Mouse (Mus musculus): ENCODE results near the gene Gm20696. TPM values are rescaled to one million over a fixed set of nuclear protein-coding genes. Genes with fewer than 3 reads are reported as not detected.

Gene Gm20696
- polyA plus RNA-seq, 2 experiments = 0.16 to 0.33 TPM

GRCm38 (mm10) chr6:99599651-99600050, 66.9 kb downstream of the Gm20696 start:
- H3K27me3 ChIP-seq (ENCODE audit: control insufficient read depth, insufficient read depth, low read length) = no peaks in the 10 kb centered on the region
- H3K36me3 ChIP-seq (replicated peaks; ENCODE audit: control insufficient read depth, insufficient read depth, low read depth) = no peaks in the 10 kb centered on the region
- no peak overlapping the region for H3K27ac ChIP-seq
- no peak overlapping the region for H3K4me2 ChIP-seq (ENCODE audit: low read depth)
- H3K9me3 ChIP-seq (ENCODE audit: control insufficient read depth, low read length) = no peaks in the 10 kb centered on the region
- TF ChIP-seq CTCF (IDR thresholded peaks at IDR 0.05; ENCODE audit: low read depth) = no peak
- TF ChIP-seq EP300 (IDR thresholded peaks at IDR 0.05; ENCODE audit: low read depth) = no peak
- no peaks in the 10 kb centered on the region for H3K4me1 ChIP-seq (replicated peaks; ENCODE audit: control insufficient read depth in 2 of 2, insufficient read depth in 2 of 2, low read length in 1 of 2)
- no peak overlapping the region for H3K9ac ChIP-seq (replicated peaks)
- no peak overlapping the region for H3K4me3 ChIP-seq (ENCODE audit: insufficient read depth in 1 of 2, low read depth in 2 of 2, low read length in 2 of 2)
- no peak for DNase-seq (ENCODE audit: low read depth in 3 of 3, low spot score in 3 of 3)
- WGBS (ENCODE audit: insufficient replicate concordance) = 57% methylated on average over 8 of the region's 8 CpGs
- no peak for ATAC-seq (ENCODE audit: insufficient read depth)

DNA sequence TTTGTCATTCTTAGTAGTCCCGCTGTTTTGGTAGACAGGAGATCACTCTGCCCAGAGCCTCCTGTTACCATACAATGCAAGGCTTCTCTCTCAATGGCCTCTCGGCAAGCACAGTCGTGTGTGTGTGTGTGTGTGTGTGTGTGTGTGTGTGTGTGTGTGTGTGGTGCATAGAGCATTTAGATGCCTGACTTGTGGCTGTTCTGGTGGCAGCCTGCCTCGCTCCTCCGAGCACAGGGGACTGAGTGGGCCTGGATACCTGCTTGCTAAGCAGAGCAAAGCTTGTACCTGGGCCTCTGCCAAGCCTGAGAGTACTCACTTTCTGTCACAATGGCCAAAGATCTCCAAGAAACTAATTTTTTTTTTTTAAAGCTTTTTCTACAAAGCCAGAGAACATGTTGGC, 67.4 kb downstream of the Gm20696 start:
- 56% methylated on average over 5 of the region's 5 CpGs for WGBS (ENCODE audit: insufficient replicate concordance)
- H3K4me1 ChIP-seq (replicated peaks; ENCODE audit: control insufficient read depth in 2 of 2, insufficient read depth in 2 of 2, low read length in 1 of 2) = no peaks in the 10 kb centered on the region
- no peak overlapping the region for H3K4me3 ChIP-seq (ENCODE audit: insufficient read depth in 1 of 2, low read depth in 2 of 2, low read length in 2 of 2)
- ATAC-seq (ENCODE audit: insufficient read depth) (no peak), DNase-seq (ENCODE audit: low read depth in 3 of 3, low spot score in 3 of 3) (no peak)
- no peak overlapping the region for H3K27ac ChIP-seq
- no peak for TF ChIP-seq EP300 (IDR thresholded peaks at IDR 0.05; ENCODE audit: low read depth)
- H3K27me3 ChIP-seq (ENCODE audit: control insufficient read depth, insufficient read depth, low read length) = no peaks in the 10 kb centered on the region
- no peaks in the 10 kb centered on the region for H3K9me3 ChIP-seq (ENCODE audit: control insufficient read depth, low read length)
- H3K9ac ChIP-seq (replicated peaks) = no peak overlapping the region
- no peak overlapping the region for H3K4me2 ChIP-seq (ENCODE audit: low read depth)
- H3K36me3 ChIP-seq (replicated peaks; ENCODE audit: control insufficient read depth, insufficient read depth, low read depth) = no peaks in the 10 kb centered on the region

DNA sequence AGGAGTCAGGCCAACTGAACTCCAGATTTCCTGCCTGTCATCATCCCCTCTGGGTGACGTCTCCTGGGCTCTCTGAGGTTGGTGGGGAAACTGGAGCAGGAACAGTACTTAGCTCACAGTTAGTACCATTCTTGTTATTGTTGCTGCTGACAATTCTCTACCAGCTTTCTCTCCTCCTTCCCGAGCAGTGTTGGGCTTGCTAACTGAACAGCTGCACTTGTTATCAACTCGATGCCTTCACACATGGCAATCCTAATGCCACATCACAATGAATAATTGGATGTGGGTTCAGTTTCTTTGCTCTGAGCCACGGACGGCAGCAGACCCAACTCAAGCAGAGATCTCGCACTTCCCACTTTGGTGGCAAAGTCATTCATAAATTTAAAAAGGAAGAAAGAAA, 89.6 kb downstream of the Gm20696 start:
- H3K4me1 ChIP-seq (replicated peaks; ENCODE audit: control insufficient read depth in 2 of 2, insufficient read depth in 2 of 2, low read length in 1 of 2) = no peaks in the 10 kb centered on the region
- H3K9me3 ChIP-seq (ENCODE audit: control insufficient read depth, low read length) = no peaks in the 10 kb centered on the region
- H3K27ac ChIP-seq = no peak overlapping the region
- H3K4me2 ChIP-seq (ENCODE audit: low read depth) = no peak overlapping the region
- H3K27me3 ChIP-seq (ENCODE audit: control insufficient read depth, insufficient read depth, low read length) = no peaks in the 10 kb centered on the region
- H3K36me3 ChIP-seq (replicated peaks; ENCODE audit: control insufficient read depth, insufficient read depth, low read depth) = no peaks in the 10 kb centered on the region
- WGBS (ENCODE audit: insufficient replicate concordance) = 36% methylated on average over 6 of the region's 6 CpGs
- no peak for ATAC-seq (ENCODE audit: insufficient read depth)
- no peak overlapping the region for H3K9ac ChIP-seq (replicated peaks)
- no peak overlapping the region for H3K4me3 ChIP-seq (ENCODE audit: insufficient read depth in 1 of 2, low read depth in 2 of 2, low read length in 2 of 2)
- TF ChIP-seq EP300 (IDR thresholded peaks at IDR 0.05; ENCODE audit: low read depth) = no peak
- no peak for TF ChIP-seq CTCF (IDR thresholded peaks at IDR 0.05; ENCODE audit: low read depth)
- DNase-seq (ENCODE audit: low read depth in 3 of 3, low spot score in 3 of 3) = no peak

DNA sequence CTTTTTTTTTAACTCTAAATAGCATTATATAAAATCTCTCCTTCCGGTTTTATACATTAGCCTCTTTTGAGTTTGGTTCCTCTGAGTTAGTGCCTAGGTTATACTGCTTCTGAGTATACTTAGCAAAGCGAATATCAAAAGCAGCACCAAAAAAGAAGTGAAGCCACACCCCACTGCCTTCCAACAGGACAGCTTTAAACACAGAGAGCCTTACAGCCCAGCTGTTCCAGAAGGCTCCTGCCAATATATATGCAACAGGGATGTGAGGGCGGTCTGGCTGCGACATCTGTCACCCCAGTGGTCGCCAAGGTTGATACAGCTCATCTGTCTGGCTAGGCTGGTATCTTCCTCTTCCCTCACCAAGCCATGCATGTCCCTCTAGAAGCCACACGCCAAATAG, 91.0 kb downstream of the Gm20696 start:
- H3K27ac ChIP-seq = no peak overlapping the region
- no peak overlapping the region for H3K9ac ChIP-seq (replicated peaks)
- no peak overlapping the region for H3K4me3 ChIP-seq (ENCODE audit: insufficient read depth in 1 of 2, low read depth in 2 of 2, low read length in 2 of 2)
- 46% methylated on average over 6 of the region's 6 CpGs for WGBS (ENCODE audit: insufficient replicate concordance)
- DNase-seq (ENCODE audit: low read depth in 3 of 3, low spot score in 3 of 3) (no peak), ATAC-seq (ENCODE audit: insufficient read depth) (no peak)
- TF ChIP-seq CTCF (IDR thresholded peaks at IDR 0.05; ENCODE audit: low read depth) (no peak), EP300 (IDR thresholded peaks at IDR 0.05; ENCODE audit: low read depth) (no peak)
- no peaks in the 10 kb centered on the region for H3K27me3 ChIP-seq (ENCODE audit: control insufficient read depth, insufficient read depth, low read length)
- no peaks in the 10 kb centered on the region for H3K4me1 ChIP-seq (replicated peaks; ENCODE audit: control insufficient read depth in 2 of 2, insufficient read depth in 2 of 2, low read length in 1 of 2)
- no peak overlapping the region for H3K4me2 ChIP-seq (ENCODE audit: low read depth)
- no peaks in the 10 kb centered on the region for H3K36me3 ChIP-seq (replicated peaks; ENCODE audit: control insufficient read depth, insufficient read depth, low read depth)
- no peaks in the 10 kb centered on the region for H3K9me3 ChIP-seq (ENCODE audit: control insufficient read depth, low read length)

- H3K9ac ChIP-seq (replicated peaks) = no peak overlapping the region
- 61% methylated on average over 2 of the region's 2 CpGs for WGBS (ENCODE audit: insufficient replicate concordance)
- no peak for DNase-seq (ENCODE audit: low read depth in 3 of 3, low spot score in 3 of 3)
Measured at GRCm38 (mm10) chr6:99573343-99573742, 93.3 kb downstream of the Gm20696 start.

More at GRCm38 (mm10) chr6:99573343-99573742, 93.3 kb downstream of the Gm20696 start:
- ATAC-seq (ENCODE audit: insufficient read depth) = no peak
- TF ChIP-seq CTCF (IDR thresholded peaks at IDR 0.05; ENCODE audit: low read depth) (0 out of 2 replicates have a peak, but pooled peaks have one; percentile 17), EP300 (IDR thresholded peaks at IDR 0.05; ENCODE audit: low read depth) (no peak)
- Histone ChIP-seq H3K4me1 (replicated peaks; ENCODE audit: control insufficient read depth in 2 of 2, insufficient read depth in 2 of 2, low read length in 1 of 2) (no peaks in the 10 kb centered on the region), H3K36me3 (replicated peaks; ENCODE audit: control insufficient read depth, insufficient read depth, low read depth) (no peaks in the 10 kb centered on the region), H3K4me2 (ENCODE audit: low read depth) (no peak overlapping the region), H3K27me3 (ENCODE audit: control insufficient read depth, insufficient read depth, low read length) (no peaks in the 10 kb centered on the region), H3K4me3 (ENCODE audit: insufficient read depth in 1 of 2, low read depth in 2 of 2, low read length in 2 of 2) (no peak overlapping the region), H3K9me3 (ENCODE audit: control insufficient read depth, low read length) (no peaks in the 10 kb centered on the region), H3K27ac (no peak overlapping the region)

All from liver, embryonic 14.5 days (tissue).